ENCODE assay signal across 9 mouse cellular contexts in the genomic region with DNA sequence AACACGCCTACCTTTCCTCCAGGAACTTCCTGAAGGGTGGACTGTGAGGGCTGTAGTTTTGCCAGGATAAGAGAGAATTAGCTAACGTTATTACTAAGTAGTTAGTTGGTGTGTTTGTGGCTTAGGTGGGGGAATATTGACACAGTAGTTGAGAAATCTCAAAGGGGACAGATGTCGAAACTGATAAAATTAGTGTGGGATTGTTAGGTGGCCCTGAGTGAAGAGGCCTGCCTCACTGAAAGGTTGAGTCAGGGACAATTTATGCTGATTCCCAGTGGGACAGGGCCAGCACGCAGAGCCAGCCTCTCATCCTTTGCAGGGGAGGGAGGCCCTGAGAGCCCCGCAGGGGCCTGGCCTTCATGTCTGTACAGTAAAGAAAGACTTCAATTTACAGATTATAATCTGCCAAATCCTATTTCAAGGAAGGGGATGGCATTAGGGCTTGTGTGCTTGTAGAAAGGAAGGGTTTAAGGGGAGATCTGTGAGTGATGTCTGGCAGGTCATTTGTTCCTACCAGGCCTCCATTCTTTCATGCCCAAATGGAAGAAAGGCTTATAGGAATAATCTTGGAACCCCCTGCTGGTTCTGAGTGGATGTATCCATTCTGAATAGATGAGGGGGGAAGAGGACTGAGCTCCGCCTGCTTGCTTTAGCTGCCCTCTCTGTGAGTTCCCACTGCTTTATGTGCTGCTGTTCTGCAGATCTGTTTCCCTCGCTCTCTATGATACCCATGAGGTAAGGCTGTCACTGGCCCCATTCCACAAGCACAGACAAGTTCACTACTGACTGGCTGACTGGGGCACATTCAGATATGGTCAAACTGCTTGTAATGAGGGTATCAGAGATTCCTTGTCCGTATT. TPM values are rescaled to one million over a fixed set of nuclear protein-coding genes. Genes with fewer than 3 reads are reported as not detected.
A peak's percentile ranks its signal among the peaks of the same experiment; 100 is the strongest.
DNase-seq lines count a peak whose midpoint lies in the region; ATAC-seq lines count a peak whose summit lies in the region.
"Had no signal": no experiment of that assay in that cellular context is flagged by ENCODE, and none has a peak within 500 bp of the region (broad histone marks: within the 10 kb centered on the region; RNA-seq: fewer than 3 reads in every experiment).

No protein-coding gene starts in this region.

- H3K27ac ChIP-seq in heart, embryonic 13.5 days (replicated peaks) = peak overlapping the region; percentile 54
- H3K27ac ChIP-seq in forebrain, embryonic 14.5 days (ENCODE audit: low read depth, low read length) = peak overlapping the region; percentile 76
- H3K27ac ChIP-seq in limb, embryonic 10.5 days = no peak overlapping the region

- H3K9ac ChIP-seq in heart, embryonic 13.5 days = 0 out of 2 replicates have a peak overlapping the region, but pooled peaks have one; percentile 44
- H3K9ac ChIP-seq in forebrain, embryonic 14.5 days (ENCODE audit: low read length) = no peak overlapping the region

- no peak overlapping the region for H3K4me2 ChIP-seq in heart, embryonic 13.5 days
- no peak overlapping the region for H3K4me2 ChIP-seq in forebrain, embryonic 14.5 days (ENCODE audit: low read length)

- no peaks in the 10 kb centered on the region for H3K9me3 ChIP-seq in heart, embryonic 13.5 days
- no peaks in the 10 kb centered on the region for H3K9me3 ChIP-seq in forebrain, embryonic 14.5 days (replicated peaks; ENCODE audit: control insufficient read depth, low read length)
- H3K9me3 ChIP-seq in limb, embryonic 10.5 days (replicated peaks) = no peaks in the 10 kb centered on the region
- H3K9me3 ChIP-seq: G1E had no signal

- H3K4me1 ChIP-seq in heart, embryonic 13.5 days = peaks cover 67% of the 10 kb centered on the region
- H3K4me1 ChIP-seq in forebrain, embryonic 14.5 days (ENCODE audit: control insufficient read depth, insufficient read depth, low read length) = peaks cover 26% of the 10 kb centered on the region
- peaks cover 51% of the 10 kb centered on the region for H3K4me1 ChIP-seq in limb, embryonic 10.5 days

- H3K36me3 ChIP-seq in heart, embryonic 13.5 days = peaks cover 11% of the 10 kb centered on the region; the same call in 1 of the 2 replicates
- H3K36me3 ChIP-seq in forebrain, embryonic 14.5 days (ENCODE audit: control insufficient read depth, insufficient read depth, low read length) = no peaks in the 10 kb centered on the region
- peaks cover 51% of the 10 kb centered on the region for H3K36me3 ChIP-seq in limb, embryonic 10.5 days
- H3K36me3 ChIP-seq: G1E had no signal

- H3K4me3 ChIP-seq in heart, embryonic 13.5 days = no peak overlapping the region
- H3K4me3 ChIP-seq in forebrain, embryonic 14.5 days (ENCODE audit: low read depth, low read length) = no peak overlapping the region
- no peak overlapping the region for H3K4me3 ChIP-seq in limb, embryonic 10.5 days

- DNase-seq in heart, postnatal 14 days = no peak
- peak; percentile 72 for DNase-seq in R1 (ENCODE audit: low read depth, low spot score)
- DNase-seq in forebrain, embryonic 14.5 days (ENCODE audit: low spot score) = peak; percentile 88
- DNase-seq in limb, embryonic 10.5 days (ENCODE audit: low spot score) = no peak
- DNase-seq in right cerebral cortex, postnatal 4 days = no peak
- no peak for DNase-seq in kidney, postnatal 4 days

- no peak for ATAC-seq in heart, embryonic 13.5 days (ENCODE audit: extremely low read depth, insufficient number of reproducible peaks, low FRiP score, low TSS enrichment)
- peak; percentile 85 for ATAC-seq in forebrain, embryonic 14.5 days
- peak; percentile 63; the same call in 1 of the 2 replicates for ATAC-seq in megakaryocyte progenitor cell, adult 5-6 weeks (replicated peaks; ENCODE audit: poor library complexity)

- intact Hi-C loops in heart, postnatal 14 days (cut with DNase I) = no loop called here

- WGBS in heart, embryonic 13.5 days = 47% methylated on average over 8 of the region's 8 CpGs
- WGBS in forebrain, embryonic 14.5 days = 8% methylated on average over 8 of the region's 8 CpGs
- 69% methylated on average over 8 of the region's 8 CpGs for WGBS in limb, embryonic 10.5 days

- no peaks in the 10 kb centered on the region for H3K27me3 ChIP-seq in heart, embryonic 13.5 days (replicated peaks)
- H3K27me3 ChIP-seq in forebrain, embryonic 14.5 days (replicated peaks; ENCODE audit: control insufficient read depth, insufficient read depth, low read length) = no peaks in the 10 kb centered on the region
- H3K27me3 ChIP-seq in limb, embryonic 10.5 days (ENCODE audit: low read depth, poor library complexity, severe bottlenecking) = no peaks in the 10 kb centered on the region

RNA-seq across cellular contexts. Expression of a gene that starts 41.7 kb away (rescaled TPM):
- 25.0 and 27.0 TPM in 2 replicates for polyA plus RNA-seq in heart, embryonic 13.5 days (2015; fragmentation: Nextera tagmentation; extraction: Ambion mirVana)
- total RNA-seq in heart, postnatal 14 days (2021) = 10 to 100 TPM; 31.9 to 37.8 TPM
- 4.9 and 5.9 TPM in 2 replicates for polyA plus RNA-seq in forebrain, embryonic 14.5 days (2014; fragmentation: Nextera tagmentation; extraction: Ambion mirVana)
- total RNA-seq in megakaryocyte progenitor cell, adult 5-6 weeks (2015) = 5.4 and 7.4 TPM in 2 replicates
- total RNA-seq in megakaryocyte progenitor cell, adult 5-6 weeks (2017) = 5.1 and 6.1 TPM in 2 replicates
- 65.4 and 85.4 TPM in 2 replicates for polyA plus RNA-seq in limb, embryonic 10.5 days (2016; fragmentation: Nextera tagmentation; extraction: Ambion mirVana)

Comparison
In these comparisons a context has a peak if more than half of its experiments do, and no peak if none do; other contexts are left out.
1. DNase-seq: peak in R1 (single experiment) and forebrain, embryonic 14.5 days (single experiment); none in heart, postnatal 14 days (0 of 2), limb, embryonic 10.5 days (single experiment), right cerebral cortex, postnatal 4 days (single experiment) and kidney, postnatal 4 days (0 of 2).